Mouse (Mus musculus) liver, embryonic 11.5 days (tissue): ENCODE measurements at regions not wholly inside any gene's neighbourhood (a gene's known extent, or its start where the extent isn't known, plus 50 kb on each side); places are given as distances from the start of the nearest gene placed in this dataset.

ENCODE experiments used
- ATAC-seq: fragments of 200-750 bp; cut with Nextera tagmentation; replicated peaks from 2 replicates; pipeline ENCODE4 v1.8.0; 2017; ENCODE audit warnings: moderate number of reproducible peaks, mild to moderate bottlenecking, moderate TSS enrichment, moderate library complexity; ENCODE audit not compliant: low FRiP score
- DNase-seq: peaks from one replicate; pipeline ENCODE4 v3.0.0-alpha.2; 2017; ENCODE audit warnings: low spot score
- H3K27ac ChIP-seq: fragments of 300-500 bp; sonication (generic); 2 replicates; pipeline ENCODE4 v1.5.1; 2014; ENCODE audit warnings: mild to moderate bottlenecking, low read depth, low read length, control low read depth
- H3K27me3 ChIP-seq: fragments of 300-500 bp; sonication (generic); replicated peaks from 2 replicates; pipeline ENCODE4 v1.6.1; 2014; ENCODE audit warnings: low read length, mixed read lengths; ENCODE audit not compliant: control insufficient read depth, insufficient read depth
- H3K36me3 ChIP-seq: fragments of 300-500 bp; sonication (generic); 2 replicates; pipeline ENCODE4 v1.6.1; 2014; ENCODE audit warnings: mild to moderate bottlenecking, low read length, moderate library complexity, mixed read lengths; ENCODE audit not compliant: control insufficient read depth, insufficient read depth
- H3K4me1 ChIP-seq: fragments of 300-500 bp; sonication (generic); replicated peaks from 2 replicates; pipeline ENCODE4 v1.6.1; 2014; ENCODE audit warnings: low read length, mixed read lengths; ENCODE audit not compliant: control insufficient read depth, insufficient read depth
- H3K4me2 ChIP-seq: fragments of 300-500 bp; sonication (generic); 2 replicates; pipeline ENCODE4 v1.6.1; 2014; ENCODE audit warnings: mild to moderate bottlenecking, control low read depth, moderate library complexity
- H3K4me3 ChIP-seq: fragments of 300-500 bp; sonication (generic); 2 replicates; pipeline ENCODE4 v1.5.1; 2014; ENCODE audit warnings: low read depth, low read length, control low read depth
- H3K9ac ChIP-seq: fragments of 300-500 bp; sonication (generic); 2 replicates; pipeline ENCODE4 v1.6.1; 2014; ENCODE audit warnings: low read depth, low read length, control low read depth
- H3K9me3 ChIP-seq: fragments of 300-500 bp; sonication (generic); 2 replicates; pipeline ENCODE4 v1.6.1; 2016; ENCODE audit warnings: low read length, inconsistent platforms, mixed read lengths; ENCODE audit not compliant: control insufficient read depth
- WGBS: fragments of 180-500 bp; shearing (Covaris S2); extraction: QIAGEN DNeasy Blood & Tissue Kit; methylation state at CpG from one replicate; pipeline ENCODE4 v1.1.7; 2014; 5-methylcytosine and 5-hydroxymethylcytosine counted together

DNA sequence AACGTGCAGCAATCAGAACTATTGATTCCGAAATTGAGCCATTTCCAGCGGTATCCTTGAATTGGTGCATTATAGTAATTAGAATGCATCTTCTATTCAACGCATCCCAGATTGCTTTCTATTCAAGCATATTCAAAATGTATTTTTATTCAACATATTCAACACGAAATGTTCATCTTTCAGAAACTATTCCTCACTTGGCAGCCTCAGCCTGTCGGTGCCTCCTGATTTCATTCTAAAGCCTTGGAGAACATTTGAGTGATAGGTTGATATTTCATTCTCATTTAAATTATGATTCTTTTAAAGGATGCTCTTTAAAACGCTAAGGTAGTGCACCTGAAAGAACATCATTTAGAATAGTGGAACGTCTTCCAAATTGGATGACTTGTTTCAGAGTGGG is 73.1 kb upstream of the Acsl1 start:
- DNase-seq = no peak
- no peak overlapping the region for H3K4me2 ChIP-seq
- H3K4me3 ChIP-seq = no peak overlapping the region
- no peak overlapping the region for H3K9ac ChIP-seq
- H3K27me3 ChIP-seq = no peaks in the 10 kb centered on the region
- 73% methylated on average over 8 of the region's 8 CpGs for WGBS
- H3K36me3 ChIP-seq = no peaks in the 10 kb centered on the region
- ATAC-seq = no peak
- H3K9me3 ChIP-seq = no peaks in the 10 kb centered on the region
- no peaks in the 10 kb centered on the region for H3K4me1 ChIP-seq
- H3K27ac ChIP-seq = no peak overlapping the region

DNA sequence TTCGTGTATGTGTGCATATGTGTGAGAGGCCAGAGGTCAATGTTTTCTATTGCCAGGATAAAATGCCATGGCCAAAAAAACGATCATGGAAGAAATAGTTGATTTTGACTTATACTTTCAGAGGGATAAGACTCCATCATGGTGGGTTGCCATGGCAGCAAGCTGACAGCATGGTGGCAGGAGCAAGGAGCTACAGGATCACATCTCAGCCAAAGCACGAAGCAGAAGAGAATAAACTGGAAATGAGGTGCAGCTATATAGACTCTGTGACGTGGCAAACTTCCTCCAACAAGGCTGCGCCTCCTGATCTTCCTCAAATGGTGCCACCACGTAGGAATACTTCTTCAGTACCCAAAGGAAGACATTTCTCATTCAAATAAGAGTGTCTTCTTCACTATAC is 70.2 kb upstream of the Acsl1 start:
- Histone ChIP-seq H3K36me3 (no peaks in the 10 kb centered on the region), H3K27me3 (no peaks in the 10 kb centered on the region), H3K4me1 (no peaks in the 10 kb centered on the region), H3K27ac (no peak overlapping the region), H3K9ac (no peak overlapping the region), H3K9me3 (no peaks in the 10 kb centered on the region), H3K4me2 (no peak overlapping the region), H3K4me3 (no peak overlapping the region)
- no peak for DNase-seq
- ATAC-seq = no peak
- 72% methylated on average over 6 of the region's 6 CpGs for whole genome bisulfite sequencing

DNA sequence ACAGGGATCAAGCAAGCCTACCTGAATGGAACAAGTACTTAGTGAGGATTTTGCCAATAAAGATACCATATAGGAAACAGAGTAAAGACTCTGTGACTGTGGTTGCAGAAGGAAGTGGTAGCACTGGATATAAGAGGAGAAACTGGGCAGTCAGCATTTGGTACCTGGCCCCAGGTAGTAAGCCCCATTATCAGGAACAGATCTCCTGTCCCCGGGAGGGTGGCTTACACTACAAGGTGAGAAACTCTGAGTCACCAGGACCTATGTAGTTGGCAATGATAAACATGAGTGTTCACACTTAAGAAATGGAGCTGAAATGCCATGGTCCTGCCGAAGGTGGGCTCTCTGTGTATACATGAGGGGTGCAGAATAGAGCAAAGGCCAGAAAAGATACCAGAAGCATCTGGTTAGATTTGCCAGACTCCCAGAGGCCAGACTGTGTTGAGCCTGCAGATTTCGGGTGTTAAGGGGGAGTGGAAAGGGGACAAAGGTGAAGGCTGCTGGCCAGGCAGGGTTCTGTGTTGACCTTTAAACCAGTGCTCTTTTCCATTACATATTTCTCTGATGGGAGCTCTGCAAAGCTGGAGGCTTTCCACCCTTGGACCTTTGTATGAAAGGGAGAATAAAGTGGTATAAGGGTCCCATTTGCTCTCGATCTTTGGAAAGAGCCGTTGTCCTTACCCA is 66.8 kb upstream of the Acsl1 start:
- no peaks in the 10 kb centered on the region for H3K9me3 ChIP-seq
- no peak for ATAC-seq
- H3K4me2 ChIP-seq = no peak overlapping the region
- no peak overlapping the region for H3K4me3 ChIP-seq
- H3K36me3 ChIP-seq = no peaks in the 10 kb centered on the region
- no peak overlapping the region for H3K9ac ChIP-seq
- H3K27ac ChIP-seq = no peak overlapping the region
- no peaks in the 10 kb centered on the region for H3K27me3 ChIP-seq
- WGBS = 75% methylated on average over 5 of the region's 5 CpGs
- no peaks in the 10 kb centered on the region for H3K4me1 ChIP-seq
- DNase-seq = no peak

DNA sequence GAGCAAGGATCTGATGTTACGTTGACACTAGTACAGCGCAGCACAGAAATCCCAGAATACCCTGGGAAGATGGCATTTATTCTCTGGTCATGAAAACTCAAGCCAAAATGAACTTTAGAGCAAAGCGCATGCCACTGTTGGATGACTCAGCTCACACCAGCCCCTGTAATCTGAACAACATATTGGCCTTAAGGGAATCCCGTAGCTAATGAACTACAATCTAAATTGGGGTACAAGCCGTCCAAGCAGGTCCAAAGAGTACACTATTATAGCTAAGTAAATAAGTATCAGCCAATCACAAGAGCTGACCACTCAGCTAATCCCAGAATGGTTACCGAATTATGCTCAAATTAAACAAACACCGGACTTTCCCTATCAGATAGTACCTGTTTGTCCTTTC is 62.0 kb upstream of the Acsl1 start:
- Histone ChIP-seq H3K9me3 (no peaks in the 10 kb centered on the region), H3K9ac (no peak overlapping the region), H3K4me3 (no peak overlapping the region), H3K4me2 (no peak overlapping the region), H3K36me3 (no peaks in the 10 kb centered on the region), H3K27me3 (no peaks in the 10 kb centered on the region), H3K27ac (no peak overlapping the region), H3K4me1 (no peaks in the 10 kb centered on the region)
- ATAC-seq (no peak), DNase-seq (no peak)
- 87% methylated on average over 7 of the region's 7 CpGs for WGBS

DNA sequence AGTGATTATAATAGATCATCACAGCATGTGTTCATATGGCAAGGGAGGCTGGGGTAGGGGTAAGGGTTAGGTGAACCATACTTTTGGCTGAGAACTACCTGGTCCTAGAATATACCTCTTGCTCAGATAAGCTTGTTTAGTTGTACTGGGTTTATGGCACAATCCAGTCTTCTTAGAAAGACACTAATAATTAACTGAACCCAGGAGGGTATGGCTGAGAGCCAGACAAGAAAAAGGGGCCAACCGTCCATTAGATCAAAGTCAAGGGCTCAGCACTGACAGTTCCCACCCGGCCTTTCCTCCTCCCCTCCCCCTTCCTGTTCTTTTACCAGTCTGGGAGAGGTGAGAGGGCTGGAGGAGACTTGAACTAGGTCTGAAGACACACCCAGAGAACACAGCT is 61.5 kb upstream of the Acsl1 start:
- WGBS = 25% methylated on average over 2 of the region's 2 CpGs
- no peak for DNase-seq
- H3K4me2 ChIP-seq = no peak overlapping the region

DNA sequence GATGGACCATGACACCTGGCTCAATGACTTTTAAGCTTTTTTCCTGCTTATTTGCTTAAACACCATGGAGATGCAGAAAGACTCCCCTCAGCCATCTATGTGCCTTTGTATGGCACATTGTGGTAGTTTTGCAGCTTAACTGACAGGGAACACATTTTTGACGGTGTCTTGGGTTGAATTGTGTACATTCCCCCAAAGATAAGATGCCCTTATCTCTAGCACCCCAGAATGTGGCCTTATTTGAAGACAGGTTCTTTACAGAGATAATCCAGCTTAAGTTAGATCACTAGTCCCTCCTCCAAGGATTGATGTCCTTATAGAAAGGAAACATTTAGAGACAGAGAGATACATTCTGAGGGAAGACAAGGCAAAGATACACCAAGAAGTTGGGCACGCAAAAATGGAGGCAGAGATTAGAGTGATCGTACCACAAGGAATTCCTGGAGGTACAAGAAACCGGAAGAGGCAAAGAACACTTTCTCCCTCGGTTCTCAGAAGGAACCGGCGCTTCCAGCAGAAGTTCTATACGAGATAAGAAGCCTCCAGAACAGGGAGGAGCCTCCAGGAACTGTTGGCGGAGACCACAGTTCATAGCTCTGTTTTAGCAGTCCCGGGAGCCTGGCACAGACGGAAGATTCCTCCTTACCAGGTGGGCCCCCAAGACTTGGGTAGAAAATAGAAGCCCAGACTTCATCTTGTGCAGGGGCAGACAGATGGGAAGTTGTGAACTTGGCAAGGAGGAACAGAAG is 58.8 kb upstream of the Acsl1 start:
- DNase-seq (no peak), ATAC-seq (no peak)
- WGBS = 79% methylated on average over 11 of the region's 11 CpGs
- Histone ChIP-seq H3K9ac (no peak overlapping the region), H3K4me2 (no peak overlapping the region), H3K27ac (no peak overlapping the region), H3K36me3 (no peaks in the 10 kb centered on the region), H3K4me1 (no peaks in the 10 kb centered on the region), H3K9me3 (no peaks in the 10 kb centered on the region), H3K27me3 (no peaks in the 10 kb centered on the region), H3K4me3 (no peak overlapping the region)

More for the DNA sequence above, 61.5 kb upstream of the Acsl1 start:
- Histone ChIP-seq H3K36me3 (no peaks in the 10 kb centered on the region), H3K9me3 (no peaks in the 10 kb centered on the region), H3K4me3 (no peak overlapping the region), H3K27me3 (no peaks in the 10 kb centered on the region), H3K4me1 (no peaks in the 10 kb centered on the region), H3K27ac (no peak overlapping the region), H3K9ac (no peak overlapping the region)
- ATAC-seq = no peak

DNA sequence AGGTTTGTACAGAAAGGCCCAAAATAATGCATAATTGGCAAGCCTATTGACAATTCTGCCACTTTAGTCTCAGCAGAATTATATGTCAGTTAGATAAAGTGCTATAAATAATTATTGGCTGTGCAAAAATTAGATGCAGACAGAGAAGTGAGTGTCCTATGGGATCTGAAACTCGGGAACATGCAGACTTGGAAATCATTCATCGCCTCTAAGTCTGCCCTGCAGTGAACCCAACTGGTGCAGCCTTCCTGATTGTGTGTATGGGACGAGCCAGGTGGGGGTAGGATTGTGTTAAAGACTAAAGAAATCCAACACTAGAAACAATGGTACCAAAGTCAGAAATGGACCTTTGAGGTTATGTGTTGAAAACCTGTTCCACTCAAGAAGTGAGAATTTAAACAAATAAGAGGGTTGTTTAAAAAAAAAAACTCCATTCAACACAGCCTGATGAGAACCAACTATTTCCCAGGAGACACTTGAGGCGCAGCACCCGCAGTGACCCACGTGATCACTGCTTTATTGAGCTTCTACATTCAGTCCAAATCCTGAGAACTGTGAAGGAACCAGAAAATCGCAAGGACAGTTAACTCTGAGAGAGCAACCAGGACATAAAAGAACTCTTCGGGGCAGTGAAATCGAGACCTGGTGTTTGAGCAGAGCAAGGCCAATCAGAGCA is 57.4 kb upstream of the Acsl1 start:
- 81% methylated on average over 9 of the region's 9 CpGs for WGBS
- no peak for DNase-seq
- H3K27ac ChIP-seq = no peak overlapping the region

DNA sequence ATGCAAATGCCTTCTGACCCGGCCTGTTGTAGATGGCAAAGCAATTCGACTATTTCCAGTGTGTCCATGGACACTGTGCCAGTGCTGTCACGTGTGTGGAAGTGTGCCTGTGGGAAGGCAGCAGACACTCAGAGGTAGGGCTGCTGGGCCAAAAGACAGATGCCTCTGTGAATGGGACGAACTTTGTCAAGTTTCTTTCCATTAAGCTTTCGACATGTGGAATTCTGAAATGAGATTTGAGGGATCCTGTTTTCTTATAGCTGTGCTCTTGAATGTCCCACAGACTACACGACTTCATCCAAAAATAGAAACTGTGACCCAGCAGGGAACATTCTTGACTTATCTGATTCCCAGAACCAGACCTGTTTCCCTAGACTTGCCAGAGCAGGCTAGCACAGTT is 56.0 kb upstream of the Acsl1 start:
- ATAC-seq = no peak
- WGBS = 75% methylated on average over 6 of the region's 6 CpGs
- no peak overlapping the region for H3K27ac ChIP-seq

More for the DNA sequence above, 57.4 kb upstream of the Acsl1 start:
- Histone ChIP-seq H3K27me3 (no peaks in the 10 kb centered on the region), H3K4me2 (no peak overlapping the region), H3K4me3 (no peak overlapping the region), H3K9me3 (no peaks in the 10 kb centered on the region), H3K4me1 (no peaks in the 10 kb centered on the region), H3K36me3 (no peaks in the 10 kb centered on the region), H3K9ac (no peak overlapping the region)
- no peak for ATAC-seq

More for the DNA sequence above, 56.0 kb upstream of the Acsl1 start:
- Histone ChIP-seq H3K9me3 (no peaks in the 10 kb centered on the region), H3K4me2 (no peak overlapping the region), H3K27me3 (no peaks in the 10 kb centered on the region), H3K4me1 (no peaks in the 10 kb centered on the region), H3K4me3 (no peak overlapping the region), H3K36me3 (no peaks in the 10 kb centered on the region), H3K9ac (no peak overlapping the region)
- no peak for DNase-seq
